Mouse (Mus musculus): ENCODE measurements at regions not wholly inside any gene's neighbourhood (a gene's known extent, or its start where the extent isn't known, plus 50 kb on each side); places are given as distances from the start of the nearest gene placed in this dataset.

- H3K27ac ChIP-seq (replicated peaks) = no peak overlapping the region
- no peak for DNase-seq (ENCODE audit: low spot score)
- no peaks in the 10 kb centered on the region for H3K27me3 ChIP-seq (replicated peaks; ENCODE audit: low read depth, poor library complexity, severe bottlenecking)
- no peaks in the 10 kb centered on the region for H3K4me1 ChIP-seq
- WGBS = 91% methylated on average over 2 of the region's 2 CpGs
- no peaks in the 10 kb centered on the region for H3K9me3 ChIP-seq
- no peak overlapping the region for H3K4me3 ChIP-seq
- H3K36me3 ChIP-seq (replicated peaks) = no peaks in the 10 kb centered on the region
These were observed 189.0 kb upstream of the Sash1 start for GRCm38 (mm10) chr10:9074916-9075315.

GRCm38 (mm10) chr10:9071630-9072029, 185.8 kb upstream of the Sash1 start:
- Histone ChIP-seq H3K4me3 (no peak overlapping the region), H3K27ac (replicated peaks) (no peak overlapping the region), H3K4me1 (no peaks in the 10 kb centered on the region), H3K36me3 (replicated peaks) (no peaks in the 10 kb centered on the region), H3K9me3 (no peaks in the 10 kb centered on the region), H3K27me3 (replicated peaks; ENCODE audit: low read depth, poor library complexity, severe bottlenecking) (no peaks in the 10 kb centered on the region)
- peak; percentile 26 for DNase-seq (ENCODE audit: low spot score)
- whole genome bisulfite sequencing = 19% methylated on average over 5 of the region's 5 CpGs

DNA sequence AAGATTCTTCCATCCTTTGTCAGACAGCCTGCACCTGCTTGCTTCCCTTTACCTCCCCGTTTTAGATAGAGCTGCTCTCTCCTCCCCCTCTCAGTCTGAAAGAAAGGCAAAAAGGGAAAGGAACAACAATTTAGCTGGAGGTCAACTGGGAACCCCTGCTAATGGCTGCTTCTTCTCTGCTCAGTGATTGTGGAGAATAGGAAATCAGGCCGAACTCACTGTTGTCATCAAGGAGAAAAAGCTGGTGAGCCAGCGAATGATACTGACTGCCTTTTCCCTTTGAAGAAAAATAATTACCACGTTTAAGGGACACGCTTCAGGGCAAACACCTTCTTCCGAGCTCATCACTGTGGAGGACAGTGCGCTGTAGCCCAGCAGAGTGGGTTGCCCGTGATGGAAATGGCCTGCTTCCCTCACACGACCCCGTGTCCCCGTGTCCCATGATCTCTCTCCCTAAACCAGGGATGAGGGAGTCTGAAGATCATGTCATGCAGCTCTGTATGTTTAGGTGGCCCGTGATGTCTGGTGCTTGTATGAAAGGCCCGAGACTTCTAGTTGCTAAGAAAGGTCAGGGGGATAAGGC, 183.8 kb upstream of the Sash1 start:
- Histone ChIP-seq H3K27me3 (replicated peaks; ENCODE audit: low read depth, poor library complexity, severe bottlenecking) (no peaks in the 10 kb centered on the region), H3K4me3 (no peak overlapping the region), H3K4me1 (no peaks in the 10 kb centered on the region), H3K36me3 (replicated peaks) (no peaks in the 10 kb centered on the region), H3K27ac (replicated peaks) (no peak overlapping the region), H3K9me3 (no peaks in the 10 kb centered on the region)
- DNase-seq (ENCODE audit: low spot score) = no peak
- WGBS = 78% methylated on average over 13 of the region's 13 CpGs

- H3K36me3 ChIP-seq (replicated peaks) = no peaks in the 10 kb centered on the region
These were observed 180.7 kb upstream of the Sash1 start for GRCm38 (mm10) chr10:9066566-9066965.

GRCm38 (mm10) chr10:9061979-9062378, 176.1 kb upstream of the Sash1 start:
- no peak for DNase-seq (ENCODE audit: low spot score)
- Histone ChIP-seq H3K27ac (replicated peaks) (no peak overlapping the region), H3K4me1 (no peaks in the 10 kb centered on the region), H3K36me3 (replicated peaks) (no peaks in the 10 kb centered on the region), H3K4me3 (no peak overlapping the region), H3K27me3 (replicated peaks; ENCODE audit: low read depth, poor library complexity, severe bottlenecking) (no peaks in the 10 kb centered on the region), H3K9me3 (no peaks in the 10 kb centered on the region)
- 92% methylated on average over 3 of the region's 3 CpGs for WGBS

More at GRCm38 (mm10) chr10:9066566-9066965, 180.7 kb upstream of the Sash1 start:
- WGBS = 86% methylated on average over 3 of the region's 3 CpGs
- Histone ChIP-seq H3K27ac (replicated peaks) (no peak overlapping the region), H3K4me1 (no peaks in the 10 kb centered on the region), H3K4me3 (no peak overlapping the region), H3K9me3 (no peaks in the 10 kb centered on the region), H3K27me3 (replicated peaks; ENCODE audit: low read depth, poor library complexity, severe bottlenecking) (no peaks in the 10 kb centered on the region)
- DNase-seq (ENCODE audit: low spot score) = no peak

GRCm38 (mm10) chr10:9055274-9055673, 169.4 kb upstream of the Sash1 start:
- DNase-seq (ENCODE audit: low spot score) = no peak
- no peak overlapping the region for H3K4me3 ChIP-seq
- no peak overlapping the region for H3K27ac ChIP-seq (replicated peaks)
- H3K4me1 ChIP-seq = no peaks in the 10 kb centered on the region
- no peaks in the 10 kb centered on the region for H3K36me3 ChIP-seq (replicated peaks)
- 0 out of 2 replicates have a peak, but pooled peaks cover 4% of the 10 kb centered on the region for H3K27me3 ChIP-seq (replicated peaks; ENCODE audit: low read depth, poor library complexity, severe bottlenecking)
- H3K9me3 ChIP-seq = no peaks in the 10 kb centered on the region
- 84% methylated on average over 3 of the region's 3 CpGs for WGBS

DNA sequence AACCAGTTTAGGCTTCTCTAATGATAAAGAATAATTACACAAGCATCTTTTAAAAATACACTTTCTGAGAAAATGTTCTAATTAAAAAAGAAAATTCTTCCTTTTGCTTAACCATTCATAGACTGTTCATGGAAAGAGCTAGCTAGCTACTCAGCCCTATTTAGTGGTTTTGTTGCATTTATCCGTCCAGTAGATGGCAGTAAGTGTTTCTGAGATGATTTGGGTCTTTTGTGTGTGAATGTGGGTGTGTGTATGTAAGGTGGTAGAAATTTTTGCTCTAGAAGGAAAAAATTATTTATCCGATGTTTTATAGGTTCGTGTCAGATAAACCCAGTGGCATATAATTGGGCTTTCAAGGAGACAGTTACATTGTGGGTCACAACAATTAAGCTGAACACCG, 167.5 kb upstream of the Sash1 start:
- 64% methylated on average over 4 of the region's 4 CpGs for WGBS
- H3K4me1 ChIP-seq = no peaks in the 10 kb centered on the region
- no peak for DNase-seq (ENCODE audit: low spot score)
- H3K27me3 ChIP-seq (replicated peaks; ENCODE audit: low read depth, poor library complexity, severe bottlenecking) = 0 out of 2 replicates have a peak, but pooled peaks cover 4% of the 10 kb centered on the region
- H3K36me3 ChIP-seq (replicated peaks) = no peaks in the 10 kb centered on the region
- no peak overlapping the region for H3K27ac ChIP-seq (replicated peaks)
- H3K9me3 ChIP-seq = no peaks in the 10 kb centered on the region
- H3K4me3 ChIP-seq = no peak overlapping the region

DNA sequence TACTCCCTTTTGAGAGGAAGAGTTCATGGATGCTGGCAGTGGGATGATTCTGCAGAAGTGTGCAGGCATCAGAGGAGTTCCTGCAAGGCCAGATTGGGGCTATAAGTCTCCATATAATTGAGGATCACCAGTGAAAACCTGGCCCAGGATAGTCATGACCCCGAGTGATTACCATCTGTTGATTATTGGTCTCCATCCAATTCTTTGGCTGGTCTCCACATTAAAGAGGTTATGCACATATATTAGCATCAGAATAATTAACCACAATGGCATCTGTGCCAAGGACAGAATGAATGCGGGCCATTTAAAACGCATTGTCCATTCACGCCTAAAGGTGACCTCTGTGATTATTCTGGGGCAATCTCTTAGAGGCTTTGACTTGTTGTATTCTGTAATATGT, 161.5 kb upstream of the Sash1 start:
- Histone ChIP-seq H3K9me3 (no peaks in the 10 kb centered on the region; the same call in 1 of the 2 replicates), H3K27me3 (replicated peaks; ENCODE audit: low read depth, poor library complexity, severe bottlenecking) (0 out of 2 replicates have a peak, but pooled peaks cover 4% of the 10 kb centered on the region), H3K4me3 (no peak overlapping the region), H3K4me1 (peaks cover 5% of the 10 kb centered on the region; the same call in 1 of the 2 replicates), H3K36me3 (replicated peaks) (no peaks in the 10 kb centered on the region), H3K27ac (replicated peaks) (no peak overlapping the region)
- WGBS = 89% methylated on average over 4 of the region's 4 CpGs
- no peak for DNase-seq (ENCODE audit: low spot score)

GRCm38 (mm10) chr10:9044746-9045370, 159.0 kb upstream of the Sash1 start:
- Histone ChIP-seq H3K27ac (replicated peaks) (no peak overlapping the region), H3K4me1 (peaks cover 5% of the 10 kb centered on the region; the same call in 1 of the 2 replicates), H3K27me3 (replicated peaks; ENCODE audit: low read depth, poor library complexity, severe bottlenecking) (no peaks in the 10 kb centered on the region), H3K36me3 (replicated peaks) (no peaks in the 10 kb centered on the region), H3K9me3 (no peaks in the 10 kb centered on the region; the same call in 1 of the 2 replicates), H3K4me3 (no peak overlapping the region)
- WGBS = 91% methylated on average over 9 of the region's 9 CpGs
- DNase-seq (ENCODE audit: low spot score) = no peak

- H3K36me3 ChIP-seq (replicated peaks) = no peaks in the 10 kb centered on the region
- H3K27ac ChIP-seq (replicated peaks) = no peak overlapping the region
- no peak for DNase-seq (ENCODE audit: low spot score)
- WGBS = 90% methylated on average over 1 of the region's 1 CpGs
- H3K4me1 ChIP-seq = peaks cover 5% of the 10 kb centered on the region; the same call in 1 of the 2 replicates
- no peak overlapping the region for H3K4me3 ChIP-seq
- H3K27me3 ChIP-seq (replicated peaks; ENCODE audit: low read depth, poor library complexity, severe bottlenecking) = no peaks in the 10 kb centered on the region
- H3K9me3 ChIP-seq = no peaks in the 10 kb centered on the region; the same call in 1 of the 2 replicates
These were observed 157.6 kb upstream of the Sash1 start for GRCm38 (mm10) chr10:9043507-9043906.

GRCm38 (mm10) chr10:9030486-9030885, 144.6 kb upstream of the Sash1 start:
- no peaks in the 10 kb centered on the region for H3K4me1 ChIP-seq
- no peak for DNase-seq (ENCODE audit: low spot score)
- 90% methylated on average over 6 of the region's 6 CpGs for WGBS
- no peaks in the 10 kb centered on the region for H3K9me3 ChIP-seq
- H3K36me3 ChIP-seq (replicated peaks) = no peaks in the 10 kb centered on the region
- no peaks in the 10 kb centered on the region for H3K27me3 ChIP-seq (replicated peaks; ENCODE audit: low read depth, poor library complexity, severe bottlenecking)
- H3K4me3 ChIP-seq = no peak overlapping the region
- no peak overlapping the region for H3K27ac ChIP-seq (replicated peaks)

DNA sequence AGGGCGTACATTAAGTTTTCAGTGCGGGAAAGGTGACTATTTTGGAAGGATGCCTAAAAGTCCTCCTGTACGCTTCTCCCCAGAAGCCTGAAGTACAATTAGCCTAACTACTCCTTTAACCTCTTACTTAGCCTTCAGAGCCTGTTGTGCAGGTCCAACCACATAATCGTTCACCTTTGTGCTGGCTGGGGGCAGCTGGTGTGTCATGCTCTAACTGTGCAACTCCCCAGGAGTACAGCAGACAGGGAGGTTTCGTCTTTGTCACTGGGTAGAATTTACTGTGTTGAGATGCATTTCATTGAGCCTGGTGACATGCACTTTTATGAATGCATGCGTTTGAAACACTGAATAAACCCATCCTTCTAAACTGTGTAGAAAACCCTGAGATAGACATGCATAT, 143.6 kb upstream of the Sash1 start:
- H3K27ac ChIP-seq (replicated peaks) = no peak overlapping the region
- no peaks in the 10 kb centered on the region for H3K36me3 ChIP-seq (replicated peaks)
- DNase-seq (ENCODE audit: low spot score) = no peak
- H3K4me1 ChIP-seq = no peaks in the 10 kb centered on the region
- H3K9me3 ChIP-seq = no peaks in the 10 kb centered on the region
- no peaks in the 10 kb centered on the region for H3K27me3 ChIP-seq (replicated peaks; ENCODE audit: low read depth, poor library complexity, severe bottlenecking)
- H3K4me3 ChIP-seq = no peak overlapping the region
- WGBS = 80% methylated on average over 6 of the region's 6 CpGs

DNA sequence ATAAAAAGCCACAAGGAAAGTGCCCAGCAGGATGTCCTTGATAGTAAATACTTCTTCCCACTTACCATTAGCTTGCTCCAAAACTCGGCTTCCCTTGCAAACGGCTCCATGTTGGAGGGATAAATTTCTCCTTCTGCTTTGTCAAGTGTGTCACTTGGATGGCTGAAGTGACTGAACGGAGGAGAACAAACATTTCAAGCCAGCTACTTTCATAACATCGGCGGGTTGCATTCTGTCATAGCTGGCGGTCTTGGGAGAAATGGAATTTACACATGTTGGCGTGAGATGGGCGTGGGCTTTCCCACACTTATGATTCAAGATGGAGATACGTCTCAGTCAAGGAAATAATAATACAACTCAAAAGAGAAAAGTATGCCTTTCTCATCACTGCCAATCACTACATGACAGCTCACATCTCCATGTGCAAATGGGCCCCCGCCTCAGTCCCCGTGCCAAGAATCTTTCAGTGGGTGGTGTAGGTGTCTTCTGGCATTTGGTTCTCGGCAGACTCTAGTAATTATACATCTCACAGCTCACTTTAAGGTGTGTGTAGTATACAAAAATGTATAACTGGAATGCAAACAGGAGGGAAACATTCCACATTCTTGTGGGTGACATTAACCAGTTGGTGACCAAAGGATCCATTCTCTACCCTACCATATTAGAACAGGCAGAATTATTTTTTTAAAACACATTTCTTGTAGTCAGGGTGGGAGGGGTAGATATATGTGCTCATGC, 141.4 kb upstream of the Sash1 start:
- H3K27ac ChIP-seq (replicated peaks) = no peak overlapping the region
- no peaks in the 10 kb centered on the region for H3K9me3 ChIP-seq
- no peaks in the 10 kb centered on the region for H3K27me3 ChIP-seq (replicated peaks; ENCODE audit: low read depth, poor library complexity, severe bottlenecking)
- WGBS = 89% methylated on average over 12 of the region's 12 CpGs
- no peaks in the 10 kb centered on the region for H3K4me1 ChIP-seq
- DNase-seq (ENCODE audit: low spot score) = no peak
- H3K4me3 ChIP-seq = no peak overlapping the region
- H3K36me3 ChIP-seq (replicated peaks) = no peaks in the 10 kb centered on the region

All from embryonic facial prominence, embryonic 10.5 days (tissue).